Mouse (Mus musculus) embryo, embryonic 11.5 days (tissue): Measurements from ENCODE around the gene Mmd2.

Source experiments
- DNase-seq: peaks from one replicate; pipeline ENCODE4 v3.0.0-alpha.2; 2012; ENCODE audit warnings: low read depth, low spot score

The Mmd2 gene

DNA sequence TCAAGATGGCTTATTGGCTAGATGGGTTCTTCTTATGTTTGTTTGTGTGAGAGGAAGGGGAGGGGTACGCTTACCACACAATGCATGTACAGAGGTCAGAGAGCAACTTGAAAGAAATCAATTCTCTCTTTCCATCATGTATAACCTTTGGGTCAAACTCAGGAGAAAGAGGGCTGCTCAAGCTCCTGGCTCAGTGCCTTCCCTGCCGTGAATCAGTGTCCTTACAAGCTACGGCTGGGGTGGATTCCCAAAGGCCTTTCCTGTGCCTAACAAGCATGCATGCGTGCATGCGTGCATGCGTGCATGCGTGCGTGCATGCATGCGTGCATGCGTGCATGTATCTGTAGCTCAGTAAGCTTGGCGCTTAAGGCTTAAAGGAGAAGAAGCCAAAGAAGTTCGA is 3.3 kb downstream of the Mmd2 start:
- no peak for DNase-seq

DNA sequence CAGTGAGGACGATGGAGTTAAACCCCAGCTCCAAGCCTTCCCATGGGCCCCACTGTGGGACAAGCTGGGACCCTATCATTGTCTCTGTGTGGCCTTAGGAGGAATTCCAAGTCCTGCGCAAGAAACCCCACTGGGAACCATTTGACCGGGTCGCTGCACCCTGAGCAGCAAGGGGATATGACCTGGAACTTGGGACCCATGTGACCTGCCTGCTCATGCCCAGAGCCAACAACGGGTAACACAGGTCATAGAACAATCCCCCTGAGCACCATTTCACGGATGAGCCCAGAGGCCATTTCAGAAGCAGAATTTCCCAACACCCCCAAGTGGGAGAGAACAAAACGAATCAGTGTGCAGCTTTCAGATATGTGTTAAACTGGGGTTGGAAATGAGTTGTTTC is 4.2 kb downstream of the Mmd2 start:
- no peak for DNase-seq

DNA sequence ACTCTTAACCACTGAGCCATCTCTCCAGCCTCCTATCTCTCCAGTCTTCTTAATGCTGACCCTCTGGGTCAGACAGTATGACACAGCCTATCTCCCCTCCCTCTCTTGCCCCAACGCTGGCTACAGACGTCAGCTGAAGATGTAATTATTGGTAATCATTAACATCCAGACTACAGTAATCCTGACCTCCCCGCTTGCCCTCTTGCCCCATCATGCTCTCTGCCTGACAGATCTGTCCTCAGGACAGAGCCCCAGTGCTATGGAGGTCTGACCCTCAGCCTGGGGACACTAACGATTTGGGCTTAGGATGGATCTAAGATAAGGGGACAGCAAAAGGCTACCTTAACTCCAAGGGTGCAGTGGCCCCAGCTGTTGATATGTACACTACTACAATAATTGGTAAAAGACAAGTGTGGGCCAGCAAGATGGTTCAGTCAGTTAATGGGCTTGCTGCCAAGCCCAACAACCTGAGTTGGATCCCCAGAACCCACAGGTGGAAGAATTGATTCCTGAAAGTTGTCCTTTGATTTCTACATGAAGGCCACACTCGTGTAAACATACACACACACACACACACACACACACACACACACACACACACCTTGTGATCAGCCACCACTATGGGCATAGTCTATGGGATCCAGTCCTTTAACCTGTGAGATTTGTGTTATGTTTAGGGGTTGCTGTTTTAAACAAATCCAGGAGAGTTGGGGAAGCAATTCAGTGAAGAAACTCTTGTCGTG is 10.8 kb downstream of the Mmd2 start:
- no peak for DNase-seq

DNA sequence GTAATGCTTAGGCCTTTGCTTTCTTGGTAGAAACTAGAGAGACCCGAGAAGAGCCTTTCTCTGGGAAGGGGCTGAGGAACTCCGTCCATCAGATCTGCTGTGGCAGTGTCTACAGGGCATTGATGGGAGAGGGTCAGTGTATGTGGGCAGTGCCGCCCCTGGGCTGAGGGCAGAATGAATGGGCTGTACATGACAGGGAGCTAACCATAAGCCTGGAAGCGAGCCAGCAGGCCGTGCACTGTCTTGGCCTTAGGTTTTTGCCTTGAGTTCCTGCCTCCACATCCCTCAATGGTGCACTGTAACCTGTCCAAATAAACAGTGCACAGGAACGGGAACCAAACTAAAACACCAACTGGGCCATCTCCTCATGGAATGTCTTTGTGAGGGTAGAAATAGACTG is 11.9 kb downstream of the Mmd2 start:
- no peak for DNase-seq

DNA sequence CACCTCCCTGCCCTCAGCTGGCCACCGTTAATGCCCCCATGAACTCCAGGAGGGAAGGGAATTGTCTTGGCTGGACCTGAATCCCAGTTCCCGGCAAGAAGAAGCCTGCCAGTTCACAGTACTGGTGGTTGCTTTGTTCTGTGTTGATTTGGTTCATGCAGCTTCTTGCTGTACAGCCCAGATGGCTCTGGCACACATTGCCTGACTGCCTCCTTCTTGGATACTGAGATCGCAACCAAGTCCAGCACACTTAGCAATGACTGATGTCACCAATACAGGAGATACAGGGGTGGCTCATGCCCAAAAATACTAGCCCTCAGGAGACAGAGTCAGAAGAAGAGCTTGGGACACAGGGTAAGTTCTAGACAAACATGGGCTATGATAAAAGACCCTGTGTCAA is 12.9 kb downstream of the Mmd2 start:
- DNase-seq, result no peak

DNA sequence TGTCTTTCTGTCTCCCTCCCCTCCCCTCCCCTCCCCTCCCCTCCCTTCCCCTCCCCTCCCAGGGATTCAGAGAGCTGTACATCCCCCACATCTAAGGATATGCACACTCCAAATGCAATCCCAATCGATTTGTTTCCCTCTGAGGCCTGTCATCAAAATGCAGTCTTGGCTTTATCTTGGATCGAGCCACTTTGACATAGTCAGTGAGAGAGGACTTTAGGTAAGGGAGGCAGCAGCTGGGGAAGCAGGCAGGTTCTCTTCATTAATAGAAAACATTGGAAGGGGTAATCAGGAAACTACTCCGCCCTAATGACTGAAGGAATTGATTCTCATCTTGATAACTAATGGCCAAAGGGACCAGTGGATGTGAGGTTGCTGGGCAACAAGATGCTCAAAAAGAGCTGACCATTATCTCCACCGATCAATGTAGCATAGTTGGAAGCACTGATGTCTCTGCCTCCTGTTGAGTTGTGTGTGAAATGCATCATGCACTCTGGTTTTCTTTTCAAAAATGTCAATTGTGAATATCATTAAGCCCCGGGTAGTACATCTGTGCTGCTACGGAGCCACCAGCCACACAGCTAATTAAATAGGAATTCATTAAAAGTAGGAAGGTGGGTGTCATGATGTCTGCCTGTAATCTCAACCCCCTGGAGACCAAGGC is 17.5 kb downstream of the Mmd2 start:
- DNase-seq, result no peak

DNA sequence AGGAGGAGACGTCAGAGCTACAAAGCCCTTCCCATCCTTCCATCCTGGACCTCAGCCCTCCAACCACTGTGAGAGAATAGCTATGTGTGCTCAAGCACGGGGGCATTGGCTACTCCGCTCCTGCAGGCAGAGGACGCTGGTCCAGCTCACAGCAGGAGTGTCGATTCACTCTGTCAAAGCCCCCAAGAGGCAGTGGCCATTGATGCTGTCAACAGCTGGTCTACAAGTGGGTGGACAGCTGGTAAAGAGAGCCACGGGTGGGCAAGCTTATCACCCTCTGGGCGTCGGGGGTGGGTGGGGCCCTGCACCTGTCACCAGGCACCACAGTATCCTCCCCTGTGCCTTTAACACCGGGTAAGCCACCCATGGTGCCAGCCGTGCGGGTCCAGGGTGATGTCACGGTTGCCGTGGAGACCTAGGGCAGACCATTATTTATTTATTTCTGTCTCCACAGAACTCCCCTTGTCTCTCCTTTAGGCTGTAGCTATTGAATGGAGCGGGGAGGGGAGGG is 24.9 kb downstream of the Mmd2 start:
- no peak for DNase-seq

DNA sequence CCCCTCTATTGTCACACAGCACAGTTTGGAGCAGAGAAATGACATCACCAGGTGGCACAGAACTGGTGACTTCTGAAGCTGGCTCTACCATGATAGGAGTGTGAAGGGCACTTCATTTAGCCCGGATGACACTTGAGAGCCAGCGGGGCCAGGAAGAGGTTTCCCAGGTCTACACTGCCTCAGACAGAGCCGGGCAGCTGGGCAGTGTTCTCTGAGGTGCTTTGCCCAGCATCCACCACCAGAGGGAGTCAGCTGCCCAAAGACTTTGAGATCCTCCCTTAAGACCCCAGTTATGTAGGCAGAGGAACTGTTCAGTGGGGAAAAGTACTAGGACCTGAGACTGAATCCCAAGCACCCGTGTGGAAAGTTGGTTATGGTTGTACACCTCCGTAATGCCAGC is 27.1 kb downstream of the Mmd2 start:
- peak; percentile 56 for DNase-seq

DNA sequence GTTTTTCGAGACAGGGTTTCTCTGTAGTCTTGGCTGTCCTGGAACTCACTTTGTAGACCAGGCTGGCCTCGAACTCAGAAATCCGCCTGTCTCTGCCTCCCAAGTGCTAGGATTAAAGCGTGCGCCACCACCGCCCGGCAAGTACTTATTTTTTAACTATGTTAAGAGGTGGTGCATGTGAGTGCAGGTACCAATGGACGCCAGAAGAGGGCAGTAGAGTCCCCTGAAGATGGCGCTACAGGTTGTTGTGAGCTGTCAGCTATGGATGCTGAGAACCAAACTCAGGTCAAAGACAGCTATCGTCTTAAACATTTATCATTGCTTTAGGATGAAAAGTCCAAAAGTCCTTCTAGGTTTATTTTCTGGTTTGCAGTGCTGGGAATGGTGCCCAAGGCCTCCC is 30.4 kb downstream of the Mmd2 start:
- DNase-seq, result no peak

DNA sequence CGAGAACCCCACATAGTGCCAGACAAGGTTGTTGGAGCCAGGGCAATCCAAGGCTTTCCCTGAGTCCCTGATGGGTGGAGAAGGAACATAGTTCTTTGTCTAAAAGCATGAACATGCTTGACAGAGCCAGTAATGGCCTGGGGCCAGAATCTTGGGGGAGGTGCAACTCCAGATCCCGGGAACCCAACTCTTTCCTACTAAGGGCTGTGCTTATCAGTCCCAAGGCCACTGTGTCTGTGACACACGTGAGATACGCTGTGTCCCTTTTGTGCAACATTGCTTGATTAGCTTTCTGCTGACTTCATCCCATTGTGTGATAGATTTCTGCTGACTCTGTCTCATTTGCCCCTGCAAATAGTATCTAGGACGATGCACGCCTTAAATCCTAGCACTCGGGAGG is 31.8 kb downstream of the Mmd2 start:
- DNase-seq, result no peak

DNA sequence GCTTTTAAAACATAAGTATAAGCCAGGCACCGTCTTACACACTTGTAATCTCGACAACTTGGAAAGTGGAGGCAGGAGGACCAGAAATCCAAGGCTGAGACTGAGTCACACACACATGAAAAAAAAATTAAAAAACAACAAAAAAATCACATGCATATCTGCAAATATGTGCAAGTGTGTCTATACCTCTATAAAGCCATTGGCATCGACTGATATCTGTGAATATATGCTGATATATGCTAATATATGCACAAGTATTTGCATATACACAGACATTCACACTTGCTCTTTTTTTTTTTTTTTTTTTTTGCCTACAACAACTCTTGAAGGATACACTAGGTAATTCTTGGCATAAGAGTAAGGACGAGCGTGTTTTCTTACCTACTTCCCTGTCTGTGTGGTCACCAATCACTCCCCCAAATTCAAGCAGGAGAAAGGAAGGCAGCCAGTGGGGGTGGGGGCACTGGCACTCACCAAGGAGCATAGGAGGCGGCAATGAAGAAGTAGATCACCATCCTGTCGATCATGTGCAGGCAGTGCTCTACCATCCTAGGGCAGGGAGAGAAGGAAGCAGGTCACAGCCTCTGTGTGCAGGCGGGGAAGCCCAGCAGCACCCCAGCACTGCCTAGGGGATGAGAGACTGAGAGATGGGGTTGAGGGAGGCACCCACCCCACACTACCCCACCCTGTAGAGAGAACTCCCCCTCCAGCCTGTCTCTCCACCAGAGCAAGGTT is 34.1 kb downstream of the Mmd2 start:
- no peak for DNase-seq

DNA sequence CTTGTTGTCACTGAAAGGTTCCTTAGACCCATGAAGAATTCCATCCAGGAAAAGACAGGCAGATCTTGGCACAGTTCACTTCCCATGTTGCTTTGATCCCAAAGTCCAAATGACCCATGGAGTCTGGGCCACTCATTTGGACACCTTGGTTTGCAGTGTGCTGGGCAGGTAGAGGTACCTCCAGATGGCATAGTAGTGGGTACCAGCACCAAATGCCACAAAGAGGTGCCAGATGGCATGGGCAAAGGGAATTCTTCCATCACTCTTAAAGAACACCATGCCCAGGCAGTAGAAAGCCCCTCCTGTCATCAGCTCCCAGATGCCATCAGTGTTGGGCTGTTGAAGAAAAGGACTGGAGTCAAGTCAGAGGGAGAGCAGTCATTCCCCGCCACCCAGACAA is 44.0 kb downstream of the Mmd2 start:
- DNase-seq, result no peak

DNA sequence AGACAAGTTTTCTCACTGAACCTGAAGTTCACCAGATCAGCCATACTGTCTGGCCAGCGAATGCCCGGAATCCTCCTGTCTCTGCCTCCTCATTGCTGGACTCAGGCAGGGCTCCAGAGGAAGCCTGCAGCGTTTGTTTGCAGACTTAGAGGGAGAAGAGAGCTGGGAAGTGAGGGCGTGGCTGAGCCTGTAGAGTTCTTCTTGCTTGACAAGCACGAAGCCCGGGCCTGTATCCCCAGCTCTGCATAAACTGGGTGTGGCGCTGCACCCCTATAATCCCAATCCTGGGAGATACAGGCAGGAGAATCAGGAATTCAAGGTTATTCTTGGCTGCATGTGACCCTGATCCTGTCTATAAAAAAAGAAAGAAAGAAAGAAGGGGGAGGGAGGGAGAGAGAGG is 48.3 kb downstream of the Mmd2 start:
- DNase-seq, result no peak

DNA sequence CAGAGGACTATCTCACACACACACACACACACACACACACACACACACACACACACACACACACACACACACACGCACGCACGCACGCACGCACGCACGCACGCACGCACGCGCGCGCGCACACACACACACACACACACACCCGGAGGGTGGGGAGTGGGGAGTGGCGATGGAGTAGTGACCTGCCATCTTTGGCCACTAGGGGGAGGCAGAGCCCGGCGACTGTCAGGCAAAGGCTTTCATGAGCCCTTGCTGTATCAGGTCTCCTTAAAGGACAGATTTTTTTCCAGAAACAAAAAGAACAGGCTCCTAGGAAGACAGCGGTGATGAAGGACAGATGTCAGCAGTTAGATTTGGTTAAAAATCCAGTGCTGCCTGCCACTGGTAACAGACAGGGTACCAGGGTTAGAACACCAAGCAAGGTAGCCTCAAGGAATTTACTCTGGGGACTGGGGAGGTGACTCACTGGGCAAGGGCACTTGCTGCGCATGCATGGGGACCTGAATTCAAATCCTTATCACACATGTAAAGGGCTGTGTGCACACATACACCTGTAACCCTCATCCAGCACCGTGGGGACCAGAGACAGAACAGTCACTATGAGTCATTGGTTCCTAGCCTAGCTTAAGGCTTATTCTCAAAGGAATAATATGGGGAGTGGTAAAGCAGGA is 51.1 kb downstream of the Mmd2 start:
- peak; percentile 74 for DNase-seq

DNA sequence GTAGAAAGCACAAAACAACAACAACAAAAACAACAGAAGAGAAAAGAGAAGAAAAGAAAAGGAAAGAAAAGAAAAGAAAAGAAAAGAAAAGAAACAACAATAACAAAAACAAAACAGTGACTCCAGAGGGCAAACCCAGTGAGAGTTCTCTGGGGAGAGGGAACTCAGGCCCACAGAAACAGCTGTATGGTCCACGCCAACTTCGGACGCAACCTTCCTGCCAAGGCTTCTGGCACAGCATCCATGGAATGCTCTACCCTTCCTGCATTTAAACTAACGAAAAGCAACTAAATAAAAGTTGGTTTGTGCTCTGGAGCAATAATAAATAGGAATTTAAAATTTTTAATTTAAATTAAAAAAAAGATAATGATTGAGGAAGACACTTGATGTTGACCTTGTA is 51.9 kb downstream of the Mmd2 start:
- no peak for DNase-seq

DNA sequence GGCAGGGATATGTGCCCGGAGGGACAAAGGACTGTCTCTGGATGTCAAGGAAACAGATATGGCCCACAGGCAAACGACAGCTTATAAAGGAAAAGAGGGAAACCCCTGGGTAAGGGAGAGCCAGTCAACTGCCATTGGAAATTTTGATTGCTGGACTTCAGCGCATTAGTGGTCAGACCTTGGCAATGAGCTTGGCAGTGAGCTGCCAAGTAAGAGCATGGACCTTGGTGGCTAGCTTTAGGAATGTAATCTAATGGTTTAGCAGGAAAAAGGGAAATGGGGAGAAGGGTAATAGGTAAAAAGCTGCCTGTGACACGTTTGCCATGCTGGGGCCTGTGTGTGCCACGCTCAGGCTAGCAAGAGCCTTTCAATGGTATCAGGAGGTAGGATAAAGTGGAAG is 52.7 kb downstream of the Mmd2 start:
- DNase-seq, result no peak

DNA sequence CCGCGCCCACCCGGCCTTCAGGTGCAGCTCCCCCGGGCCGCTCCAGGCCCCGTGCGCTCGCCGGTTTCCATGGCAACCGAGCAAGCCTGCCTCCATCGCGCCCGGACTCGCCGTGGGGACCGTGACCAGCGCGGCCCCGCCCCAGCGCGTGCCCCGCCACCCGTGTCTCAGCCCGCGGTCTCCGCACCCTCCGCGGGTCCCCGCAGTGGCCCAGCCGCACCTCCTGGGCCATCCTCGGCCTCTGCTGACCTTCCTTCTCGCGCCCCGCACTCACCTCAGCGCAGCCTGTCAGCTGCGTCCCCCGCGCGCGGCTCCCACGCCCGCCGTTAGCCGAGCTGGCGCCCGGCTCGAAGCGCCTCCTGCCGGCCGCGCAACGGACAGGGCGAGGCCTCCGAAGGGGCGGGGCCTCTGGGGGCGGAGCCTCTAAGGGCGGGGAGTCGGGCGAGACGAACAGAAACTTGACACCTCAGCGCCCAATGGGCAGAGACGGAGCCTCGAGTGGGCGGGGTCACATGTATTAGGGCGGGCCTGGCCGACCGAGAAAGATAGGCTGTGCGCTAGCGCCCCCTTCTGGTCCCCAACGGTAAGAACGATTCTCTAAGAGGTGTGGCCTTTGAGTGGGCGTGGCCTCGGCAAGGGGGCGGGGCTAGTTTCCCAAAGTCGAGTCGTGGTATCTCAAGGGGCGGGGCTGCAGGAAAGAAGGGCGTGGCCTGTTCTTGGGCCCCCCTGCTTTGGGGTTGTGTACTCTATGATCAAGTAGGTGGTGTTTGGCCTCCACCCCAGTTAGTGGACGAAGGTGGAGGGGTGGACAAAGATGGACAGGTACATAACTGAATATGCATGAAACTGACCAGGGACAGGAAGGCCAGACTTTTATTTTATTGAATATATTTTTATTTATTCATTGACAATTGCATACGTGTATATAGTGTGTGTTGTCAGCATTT is 57.6 kb downstream of the Mmd2 start, which contains the start of gene Radil:
TSS of gene Radil (minus strand) at position 393 of the 947 bp plus-strand sequence.
- peak; percentile 93 for DNase-seq

DNA sequence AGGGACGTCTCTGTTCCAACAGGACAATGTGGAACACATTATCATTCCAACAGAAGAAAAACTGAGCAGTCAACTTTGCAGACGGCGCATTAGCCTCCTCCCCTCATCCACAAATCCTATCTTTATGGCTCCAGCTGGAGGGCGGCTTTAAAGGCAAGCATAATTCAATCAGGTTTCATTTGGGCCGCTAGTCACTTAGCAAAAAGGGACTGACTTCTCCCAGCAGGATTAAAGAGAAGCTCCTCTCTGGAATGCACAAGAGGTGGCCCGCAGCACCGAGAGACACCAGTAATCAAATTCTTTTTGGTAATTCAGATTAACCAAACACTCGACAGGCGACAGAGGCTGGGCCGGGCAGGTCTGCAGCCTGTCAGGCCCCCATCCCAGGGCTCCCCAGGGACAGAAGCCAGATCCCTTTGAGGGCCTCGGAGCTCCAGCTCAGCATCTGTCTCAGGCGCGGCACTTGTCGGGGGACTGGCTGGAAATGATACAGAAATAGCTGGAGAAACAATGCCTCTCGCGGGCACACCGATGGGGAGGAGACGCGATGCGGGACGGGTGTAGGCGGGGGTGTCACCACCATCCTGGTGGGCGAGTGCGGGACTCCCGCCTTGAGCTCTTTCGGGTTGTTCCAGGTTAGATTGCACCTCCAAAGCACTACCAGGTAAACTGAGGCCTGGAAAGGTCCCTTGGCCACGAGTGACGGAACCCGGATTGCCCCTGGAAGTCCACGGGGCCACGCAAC is 58.5 kb downstream of the Mmd2 start:
- peak; percentile 48 for DNase-seq

DNA sequence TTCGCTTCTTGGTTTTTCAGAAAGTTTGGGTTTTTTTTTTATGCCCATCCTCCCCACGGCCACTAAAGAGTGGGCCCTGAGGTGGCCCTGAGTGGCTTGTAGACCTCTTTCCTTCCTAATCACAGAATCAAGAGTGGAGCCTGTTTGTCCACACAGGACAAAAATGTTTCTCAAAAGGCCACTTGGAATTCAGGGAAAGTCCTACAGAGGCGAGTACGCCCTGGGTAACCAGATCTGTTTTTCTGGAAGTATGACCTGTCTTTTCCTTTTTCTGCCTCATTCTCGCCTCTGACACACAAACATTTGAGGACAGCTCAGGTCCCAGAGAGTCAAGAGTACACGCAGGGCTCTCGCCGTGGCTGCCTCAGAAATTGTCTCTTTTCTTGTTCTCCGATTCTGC is 59.2 kb downstream of the Mmd2 start:
- no peak for DNase-seq

DNA sequence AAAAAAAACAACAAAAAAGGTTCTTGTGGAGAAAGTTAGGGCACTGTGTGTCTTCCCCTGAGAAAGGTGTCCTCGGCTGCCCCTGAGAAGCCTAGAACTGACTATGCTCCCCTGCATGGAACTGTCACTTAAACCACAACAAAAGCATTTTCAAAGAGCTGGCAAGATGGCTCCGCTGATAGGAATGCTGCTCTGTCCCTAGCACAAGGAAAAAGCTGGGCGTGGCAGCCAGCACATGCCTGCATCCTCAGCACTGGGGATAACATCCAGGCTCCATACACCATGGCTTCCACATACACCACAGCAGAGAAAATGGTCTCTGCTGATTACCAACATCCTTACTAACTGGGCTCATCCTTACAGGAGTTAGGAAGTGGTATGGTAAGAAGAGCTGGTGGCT is 61.5 kb downstream of the Mmd2 start:
- DNase-seq, result no peak
